Mouse (Mus musculus): ENCODE results near the gene Rtn4. TPM values are rescaled to one million over a fixed set of nuclear protein-coding genes. Genes with fewer than 3 reads are reported as not detected.

Rtn4 gene
- 72.3 and 73.9 TPM in 2 replicates for polyA plus RNA-seq (2015; fragmentation: Nextera tagmentation; extraction: Ambion mirVana)

DNA sequence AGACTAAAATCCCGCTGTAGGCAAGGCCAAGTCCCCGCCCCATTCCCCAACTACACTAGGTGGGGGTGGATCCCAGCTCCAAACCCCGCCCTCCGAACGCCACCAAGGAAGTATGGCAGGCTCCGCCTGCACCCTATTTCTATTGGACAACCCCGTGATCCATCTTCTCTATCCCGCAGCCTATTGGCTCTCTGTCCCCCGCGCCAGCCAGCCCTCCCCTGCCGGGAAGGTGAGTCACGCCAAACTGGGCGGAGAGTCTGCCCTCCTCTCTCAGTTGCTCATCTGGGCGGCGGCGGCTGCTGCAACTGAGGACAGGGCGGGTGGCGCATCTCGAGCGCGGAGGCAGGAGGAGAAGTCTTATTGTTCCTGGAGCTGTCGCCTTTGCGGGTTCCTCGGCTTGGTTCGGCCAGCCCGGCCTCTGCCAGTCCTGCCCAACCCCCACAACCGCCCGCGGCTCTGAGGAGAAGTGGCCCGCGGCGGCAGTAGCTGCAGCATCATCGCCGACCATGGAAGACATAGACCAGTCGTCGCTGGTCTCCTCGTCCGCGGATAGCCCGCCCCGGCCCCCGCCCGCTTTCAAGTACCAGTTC lies at the start of gene Rtn4:
Rtn4 (plus strand) TSS at position 265 of the 590 bp plus-strand sequence.

Other genes starting within 250 kb of the Rtn4 start
- 49.7 and 50.7 TPM in 2 replicates for gene Prorsd1, start 177.9 kb upstream of the Rtn4 start, polyA plus RNA-seq (2015; fragmentation: Nextera tagmentation; extraction: Ambion mirVana)
- gene Mtif2, start 166.5 kb upstream of the Rtn4 start, polyA plus RNA-seq (2015; fragmentation: Nextera tagmentation; extraction: Ambion mirVana) = 27.0 and 28.7 TPM in 2 replicates
- 0.10 and 0.14 TPM in 2 replicates for gene Clhc1, start 145.0 kb upstream of the Rtn4 start, polyA plus RNA-seq (2015; fragmentation: Nextera tagmentation; extraction: Ambion mirVana)
- gene Rps27a, start 144.8 kb upstream of the Rtn4 start, polyA plus RNA-seq (2015; fragmentation: Nextera tagmentation; extraction: Ambion mirVana) = 840 and 851 TPM in 2 replicates
- gene 4931440F15Rik, start 132.7 kb downstream of the Rtn4 start, polyA plus RNA-seq (2015; fragmentation: Nextera tagmentation; extraction: Ambion mirVana) = 0.06 TPM in 1 of 2 replicates, not detected in the other

All from urinary bladder, postnatal 0 days (tissue).